9 mouse cellular contexts compared by ENCODE assay signal in the genomic region with DNA sequence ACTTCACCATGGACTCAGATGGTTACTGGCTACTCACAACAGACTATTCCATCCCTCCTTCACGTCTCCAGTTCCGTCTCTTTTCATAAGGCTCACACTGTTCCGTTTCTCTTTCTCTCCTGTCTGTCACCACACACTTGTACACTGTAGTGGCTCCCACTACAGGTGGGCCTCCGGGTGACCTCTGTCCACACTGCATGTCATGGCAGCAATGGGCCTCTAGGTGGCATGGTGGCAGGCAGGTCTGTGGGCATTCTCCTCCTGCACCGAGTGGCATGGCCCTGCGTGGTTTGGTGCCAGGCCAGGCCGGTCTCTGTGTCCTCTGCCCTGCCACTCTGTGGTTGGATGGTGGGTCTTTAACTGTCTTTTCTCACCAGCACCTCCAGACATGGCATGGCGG. TPM values are rescaled to one million over a fixed set of nuclear protein-coding genes. Genes with fewer than 3 reads are reported as not detected.
DNase-seq lines count a peak whose midpoint lies in the region; ATAC-seq and TF ChIP-seq lines count a peak whose summit lies in the region.
"Had no signal": no experiment of that assay in that cellular context is flagged by ENCODE, and none has a peak within 500 bp of the region (broad histone marks: within the 10 kb centered on the region; RNA-seq: fewer than 3 reads in every experiment).

No protein-coding gene starts in this region.

- TF ChIP-seq POLR2A in testis, adult 2 months (IDR thresholded peaks at IDR 0.05; ENCODE audit: control insufficient read depth, low read depth, low read length) = no peak

- H3K27me3 ChIP-seq in forebrain, embryonic 13.5 days = no peaks in the 10 kb centered on the region
- no peaks in the 10 kb centered on the region for H3K27me3 ChIP-seq in forebrain, embryonic 16.5 days (replicated peaks; ENCODE audit: control insufficient read depth, insufficient read depth, low read length)
- no peaks in the 10 kb centered on the region for H3K27me3 ChIP-seq in testis, adult 2 months (ENCODE audit: control insufficient read depth, insufficient read depth, low read length)
- H3K27me3 ChIP-seq: stomach, embryonic 15.5 days had no signal

- no peak overlapping the region for H3K4me2 ChIP-seq in forebrain, embryonic 13.5 days
- no peak overlapping the region for H3K4me2 ChIP-seq in forebrain, embryonic 16.5 days (ENCODE audit: low read length)
- H3K4me2 ChIP-seq: stomach, embryonic 15.5 days had no signal

- WGBS in forebrain, embryonic 13.5 days = 79% methylated on average over 8 of the region's 8 CpGs
- 76% methylated on average over 8 of the region's 8 CpGs for WGBS in forebrain, embryonic 16.5 days

- no peaks in the 10 kb centered on the region for H3K9me3 ChIP-seq in forebrain, embryonic 13.5 days (replicated peaks)
- H3K9me3 ChIP-seq in forebrain, embryonic 16.5 days (ENCODE audit: control insufficient read depth, low read length) = no peaks in the 10 kb centered on the region; the same call in 1 of the 2 replicates
- H3K9me3 ChIP-seq: stomach, embryonic 15.5 days had no signal

- no peak overlapping the region for H3K4me3 ChIP-seq in forebrain, embryonic 13.5 days
- H3K4me3 ChIP-seq in forebrain, embryonic 16.5 days (replicated peaks; ENCODE audit: low read length) = no peak overlapping the region
- no peak overlapping the region for H3K4me3 ChIP-seq in testis, adult 2 months (ENCODE audit: control insufficient read depth, low read depth, low read length)
- H3K4me3 ChIP-seq: stomach, embryonic 15.5 days had no signal

- no peaks in the 10 kb centered on the region for H3K4me1 ChIP-seq in forebrain, embryonic 13.5 days
- H3K4me1 ChIP-seq in forebrain, embryonic 16.5 days (replicated peaks; ENCODE audit: control insufficient read depth, insufficient read depth, low read length) = no peaks in the 10 kb centered on the region; the same call in 1 of the 2 replicates
- no peaks in the 10 kb centered on the region for H3K4me1 ChIP-seq in testis, adult 2 months (ENCODE audit: control insufficient read depth, insufficient read depth, low read length)
- H3K4me1 ChIP-seq: stomach, embryonic 15.5 days had no signal

- DNase-seq in testis, postnatal 14 days (ENCODE audit: low spot score) = no peak
- DNase-seq in cerebellum, postnatal 36 days = peak; percentile 41 to 53
- peak; percentile 77 to 78 for DNase-seq in kidney, postnatal 25 days
- DNase-seq in yolk sac, embryonic 10.5 days (ENCODE audit: low spot score) = no peak

- 0 out of 2 replicates have a peak, but pooled peaks have one; percentile 19 for ATAC-seq in forebrain, embryonic 13.5 days
- no peak for ATAC-seq in forebrain, embryonic 16.5 days
- peak; percentile 69 for ATAC-seq in neutrophil, adult 5-6 weeks (ENCODE audit: extremely low read depth, insufficient number of reproducible peaks, low FRiP score, poor library complexity, severe bottlenecking)

- no peak overlapping the region for H3K27ac ChIP-seq in forebrain, embryonic 13.5 days
- no peak overlapping the region for H3K27ac ChIP-seq in forebrain, embryonic 16.5 days (ENCODE audit: low read length)
- no peak overlapping the region for H3K27ac ChIP-seq in testis, adult 2 months (ENCODE audit: control insufficient read depth, insufficient read depth, low read depth, low read length)
- H3K27ac ChIP-seq: stomach, embryonic 15.5 days had no signal

- peaks cover 8% of the 10 kb centered on the region; the same call in 1 of the 2 replicates for H3K36me3 ChIP-seq in forebrain, embryonic 13.5 days (ENCODE audit: poor library complexity, severe bottlenecking)
- no peaks in the 10 kb centered on the region for H3K36me3 ChIP-seq in forebrain, embryonic 16.5 days (ENCODE audit: control insufficient read depth, insufficient read depth)
- no peaks in the 10 kb centered on the region for H3K36me3 ChIP-seq in testis, adult 2 months (ENCODE audit: control insufficient read depth, insufficient read depth, low read length)

- peak; percentile 77; the same call in 1 of the 2 replicates for TF ChIP-seq CTCF in testis, adult 2 months (IDR thresholded peaks at IDR 0.05; ENCODE audit: control insufficient read depth, insufficient read depth, insufficient replicate concordance, low read depth, low read length)

- H3K9ac ChIP-seq in forebrain, embryonic 13.5 days = no peak overlapping the region
- H3K9ac ChIP-seq in forebrain, embryonic 16.5 days (replicated peaks; ENCODE audit: low read depth, low read length) = no peak overlapping the region
- H3K9ac ChIP-seq: stomach, embryonic 15.5 days had no signal

RNA-seq across cellular contexts. Expression of gene Trub1, which starts 30.1 kb away (rescaled TPM):
- polyA plus RNA-seq in forebrain, embryonic 13.5 days (2015; fragmentation: Nextera tagmentation; extraction: Ambion mirVana) = 14.5 and 14.8 TPM in 2 replicates
- 17.3 and 18.5 TPM in 2 replicates for polyA plus RNA-seq in forebrain, embryonic 16.5 days (2015; fragmentation: Nextera tagmentation; extraction: Ambion mirVana)
- polyA plus RNA-seq in testis, adult 2 months (2012; rRNA removed) = 1.8 and 1.9 TPM in 2 replicates
- 4.8 and 7.6 TPM in 2 replicates for total RNA-seq in neutrophil, adult 5-6 weeks (2017)

Comparison
In these comparisons a context has a peak if more than half of its experiments do, and no peak if none do; other contexts are left out.
1. DNase-seq: peak in cerebellum, postnatal 36 days (2 of 2) and kidney, postnatal 25 days (2 of 2); none in testis, postnatal 14 days (single experiment) and yolk sac, embryonic 10.5 days (single experiment).